Mouse (Mus musculus): ENCODE results near the gene Ccdc69. TPM values are rescaled to one million over a fixed set of nuclear protein-coding genes. Genes with fewer than 3 reads are reported as not detected.

Ccdc69 gene
- polyA plus RNA-seq, 1 experiment from 2014 or later, result 3.2 TPM

- H3K9ac ChIP-seq, result no peak overlapping the region
- peaks cover 52% of the 10 kb centered on the region for H3K4me1 ChIP-seq
- 0 out of 2 replicates have a peak overlapping the region, but pooled peaks have one; percentile 3 for H3K27ac ChIP-seq
- H3K4me3 ChIP-seq (replicated peaks), result no peak overlapping the region
- no peak for ATAC-seq (ENCODE audit: insufficient read depth, low FRiP score, low read depth)
- H3K36me3 ChIP-seq, result peaks cover 26% of the 10 kb centered on the region
- H3K4me2 ChIP-seq, result no peak overlapping the region
- 56% methylated on average over 6 of the region's 6 CpGs for WGBS
- no peaks in the 10 kb centered on the region for H3K9me3 ChIP-seq
- no peaks in the 10 kb centered on the region for H3K27me3 ChIP-seq (replicated peaks)
Observed at GRCm38 (mm10) chr11:55018034-55018433, 59.9 kb downstream of the Ccdc69 start.

DNA sequence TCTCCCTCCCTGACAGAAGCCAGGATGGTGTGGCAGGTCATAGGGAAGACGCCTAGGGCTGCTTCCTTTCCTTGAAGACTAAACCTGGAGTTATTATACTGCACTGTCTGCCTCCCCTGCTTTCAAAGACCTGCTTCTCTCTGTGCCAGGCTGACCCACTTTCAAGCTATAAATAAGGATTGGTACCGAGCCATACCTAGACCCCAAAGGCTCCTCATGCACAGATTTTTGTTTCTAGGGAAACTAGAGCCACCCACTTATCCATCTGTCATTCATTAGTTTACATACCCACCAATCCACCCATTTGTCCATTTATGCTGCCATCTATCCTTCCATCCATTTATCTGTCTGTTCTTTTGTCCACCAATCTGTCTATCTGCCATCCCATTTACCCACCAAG, 60.7 kb downstream of the Ccdc69 start:
- H3K27ac ChIP-seq, result no peak overlapping the region
- no peak overlapping the region for H3K4me2 ChIP-seq
- no peaks in the 10 kb centered on the region for H3K27me3 ChIP-seq (replicated peaks)
- H3K9me3 ChIP-seq, result no peaks in the 10 kb centered on the region
- WGBS, result 73% methylated on average over 2 of the region's 2 CpGs
- no peak overlapping the region for H3K9ac ChIP-seq
- peaks cover 43% of the 10 kb centered on the region for H3K4me1 ChIP-seq
- no peak overlapping the region for H3K4me3 ChIP-seq (replicated peaks)
- H3K36me3 ChIP-seq, result peaks cover 26% of the 10 kb centered on the region
- ATAC-seq (ENCODE audit: insufficient read depth, low FRiP score, low read depth), result no peak

- no peak overlapping the region for H3K27ac ChIP-seq
- H3K4me1 ChIP-seq, result peaks cover 39% of the 10 kb centered on the region
- H3K9ac ChIP-seq, result no peak overlapping the region
- H3K27me3 ChIP-seq (replicated peaks), result no peaks in the 10 kb centered on the region
- H3K4me2 ChIP-seq, result no peak overlapping the region
- H3K9me3 ChIP-seq, result no peaks in the 10 kb centered on the region
- no peak overlapping the region for H3K4me3 ChIP-seq (replicated peaks)
- WGBS, result 96% methylated on average over 1 of the region's 1 CpGs
- H3K36me3 ChIP-seq, result peaks cover 26% of the 10 kb centered on the region
- no peak for ATAC-seq (ENCODE audit: insufficient read depth, low FRiP score, low read depth)
Observed at GRCm38 (mm10) chr11:55016758-55017157, 61.2 kb downstream of the Ccdc69 start.

- Histone ChIP-seq H3K9me3 (no peaks in the 10 kb centered on the region), H3K4me1 (peaks cover 30% of the 10 kb centered on the region), H3K4me2 (no peak overlapping the region), H3K9ac (no peak overlapping the region), H3K36me3 (peaks cover 33% of the 10 kb centered on the region), H3K4me3 (replicated peaks) (no peak overlapping the region), H3K27me3 (replicated peaks) (no peaks in the 10 kb centered on the region), H3K27ac (0 out of 2 replicates have a peak overlapping the region, but pooled peaks have one; percentile 12)
- 74% methylated on average over 9 of the region's 9 CpGs for WGBS
- ATAC-seq (ENCODE audit: insufficient read depth, low FRiP score, low read depth), result no peak; the same call in 1 of the 2 replicates
Observed at GRCm38 (mm10) chr11:55015831-55016241, 62.1 kb downstream of the Ccdc69 start.

DNA sequence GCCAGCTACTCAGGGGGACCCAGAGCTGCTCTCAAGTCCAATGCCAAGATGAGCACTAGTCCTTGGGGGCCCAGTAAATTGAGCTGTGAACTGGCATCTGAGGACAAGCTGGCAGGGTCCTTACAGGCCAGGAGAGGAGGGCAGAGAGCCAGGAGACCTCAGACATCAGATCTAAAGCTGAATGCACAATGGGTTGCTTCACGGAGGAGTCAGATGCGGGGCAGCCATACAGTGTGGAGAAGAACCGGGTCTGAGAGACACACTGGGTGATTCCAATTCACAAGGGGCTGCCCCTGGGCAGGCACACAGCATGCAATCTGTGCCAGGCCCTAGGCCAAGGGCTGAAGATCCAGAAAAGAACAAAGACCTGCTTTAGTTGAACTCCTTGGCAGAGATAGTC, 62.7 kb downstream of the Ccdc69 start:
- Histone ChIP-seq H3K4me1 (peaks cover 26% of the 10 kb centered on the region), H3K4me3 (replicated peaks) (no peak overlapping the region), H3K9me3 (no peaks in the 10 kb centered on the region), H3K4me2 (no peak overlapping the region), H3K27ac (0 out of 2 replicates have a peak overlapping the region, but pooled peaks have one; percentile 12), H3K27me3 (replicated peaks) (no peaks in the 10 kb centered on the region), H3K9ac (no peak overlapping the region), H3K36me3 (peaks cover 34% of the 10 kb centered on the region)
- ATAC-seq (ENCODE audit: insufficient read depth, low FRiP score, low read depth), result no peak
- WGBS, result 83% methylated on average over 3 of the region's 3 CpGs

GRCm38 (mm10) chr11:55013802-55014201, 64.1 kb downstream of the Ccdc69 start:
- Histone ChIP-seq H3K27ac (no peak overlapping the region), H3K27me3 (replicated peaks) (no peaks in the 10 kb centered on the region), H3K9ac (no peak overlapping the region), H3K4me1 (peaks cover 12% of the 10 kb centered on the region; the same call in 1 of the 2 replicates), H3K36me3 (peaks cover 35% of the 10 kb centered on the region), H3K4me3 (replicated peaks) (no peak overlapping the region), H3K9me3 (no peaks in the 10 kb centered on the region), H3K4me2 (no peak overlapping the region)
- ATAC-seq (ENCODE audit: insufficient read depth, low FRiP score, low read depth), result no peak
- WGBS, result 82% methylated on average over 6 of the region's 6 CpGs

DNA sequence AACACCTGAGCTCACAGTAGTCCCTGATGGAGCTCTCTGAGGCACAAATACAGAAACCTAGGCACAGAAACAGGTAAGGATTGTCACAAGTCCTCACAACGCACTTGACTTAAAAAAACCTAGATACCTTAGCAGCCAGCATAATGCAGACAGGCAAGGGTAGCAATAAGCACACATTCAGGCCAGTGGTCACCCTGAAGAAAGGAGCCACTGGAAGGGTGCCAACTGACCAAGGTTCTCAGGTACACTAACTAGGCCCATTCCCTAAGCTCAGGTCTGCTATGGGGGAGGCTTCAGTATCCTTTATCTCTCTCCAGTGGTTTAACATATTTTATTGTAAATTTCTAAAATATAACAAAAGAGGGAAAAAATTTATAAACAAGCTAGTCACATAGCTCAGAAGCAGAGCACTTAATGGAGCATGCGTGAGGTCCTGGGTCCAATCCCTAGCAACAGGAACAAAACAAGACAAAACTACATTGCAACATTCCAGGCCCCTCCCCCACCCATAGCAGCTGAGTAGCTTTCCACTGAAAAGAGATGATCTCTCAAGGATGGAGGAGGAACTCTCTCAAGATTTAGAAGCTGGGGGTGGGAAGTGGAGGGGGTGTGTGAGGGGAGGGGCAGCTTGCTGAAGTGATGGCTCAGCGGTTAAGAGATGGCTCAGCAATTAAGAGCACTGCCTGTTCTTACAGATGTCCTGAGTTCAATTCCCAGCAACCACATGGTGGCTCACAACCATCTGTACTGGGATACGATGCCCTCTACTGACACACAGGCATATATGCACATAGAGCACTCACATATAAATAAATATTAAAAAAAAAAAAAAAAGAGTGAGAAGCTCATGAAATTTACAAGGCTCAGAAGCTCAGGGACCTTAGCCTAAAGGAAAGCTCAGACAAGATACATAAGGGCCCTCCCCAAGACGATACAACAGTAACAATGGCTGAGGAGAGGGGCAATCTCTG, 65.1 kb downstream of the Ccdc69 start:
- WGBS, result 78% methylated on average over 5 of the region's 5 CpGs
- H3K4me2 ChIP-seq, result no peak overlapping the region
- H3K4me3 ChIP-seq (replicated peaks), result no peak overlapping the region
- peaks cover 4% of the 10 kb centered on the region; the same call in 1 of the 2 replicates for H3K4me1 ChIP-seq
- H3K36me3 ChIP-seq, result peaks cover 38% of the 10 kb centered on the region
- no peaks in the 10 kb centered on the region for H3K27me3 ChIP-seq (replicated peaks)
- ATAC-seq (ENCODE audit: insufficient read depth, low FRiP score, low read depth), result no peak
- no peak overlapping the region for H3K9ac ChIP-seq
- no peaks in the 10 kb centered on the region for H3K9me3 ChIP-seq
- H3K27ac ChIP-seq, result no peak overlapping the region

DNA sequence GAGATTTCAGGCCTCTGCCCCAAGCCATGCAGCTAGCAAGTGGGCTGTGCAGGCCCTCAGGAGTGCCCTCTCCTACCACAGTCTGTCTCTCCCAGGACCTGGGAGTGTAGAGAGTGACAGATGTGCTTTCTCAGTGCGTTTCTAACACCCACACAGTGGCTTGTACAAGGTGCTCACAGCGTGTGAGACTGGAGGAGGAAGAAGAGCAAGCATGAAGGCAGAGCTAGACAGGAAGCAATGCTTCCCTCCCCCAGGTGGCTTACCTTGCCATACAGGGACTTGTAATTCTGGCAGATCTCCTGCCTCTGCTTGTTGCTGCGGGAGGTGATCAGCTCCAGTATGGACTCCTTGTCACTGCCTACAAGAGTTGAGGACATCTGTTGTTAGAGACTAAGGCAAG, 66.5 kb downstream of the Ccdc69 start:
- 80% methylated on average over 3 of the region's 3 CpGs for WGBS
- Histone ChIP-seq H3K4me2 (no peak overlapping the region), H3K27ac (no peak overlapping the region), H3K4me1 (peaks cover 4% of the 10 kb centered on the region; the same call in 1 of the 2 replicates), H3K9me3 (no peaks in the 10 kb centered on the region), H3K4me3 (replicated peaks) (no peak overlapping the region), H3K36me3 (peaks cover 51% of the 10 kb centered on the region), H3K9ac (no peak overlapping the region), H3K27me3 (replicated peaks) (no peaks in the 10 kb centered on the region)
- ATAC-seq (ENCODE audit: insufficient read depth, low FRiP score, low read depth), result no peak

DNA sequence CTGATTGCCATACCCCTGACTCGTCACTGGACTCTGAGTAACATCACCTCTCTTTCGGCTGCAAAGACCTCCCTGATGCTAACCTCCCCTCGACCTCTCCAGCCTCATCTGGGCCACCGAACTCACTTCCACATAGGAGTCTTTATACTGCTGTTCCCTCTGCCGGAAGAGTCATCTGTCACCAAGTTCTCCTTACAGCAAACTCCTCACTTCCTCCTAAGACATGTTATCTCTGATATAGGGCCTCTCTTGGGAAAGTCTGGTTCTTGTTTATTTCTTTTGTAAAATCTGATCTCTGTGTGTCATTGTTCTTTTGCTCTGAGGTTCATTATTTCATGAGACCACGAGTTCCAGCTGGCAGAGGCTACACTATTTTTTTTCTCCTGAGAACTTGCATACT, 69.7 kb downstream of the Ccdc69 start:
- H3K27ac ChIP-seq, result no peak overlapping the region
- H3K27me3 ChIP-seq (replicated peaks), result no peaks in the 10 kb centered on the region
- no peak for ATAC-seq (ENCODE audit: insufficient read depth, low FRiP score, low read depth)
- no peaks in the 10 kb centered on the region for H3K4me1 ChIP-seq
- H3K9me3 ChIP-seq, result no peaks in the 10 kb centered on the region
- H3K9ac ChIP-seq, result no peak overlapping the region
- H3K36me3 ChIP-seq, result peaks cover 79% of the 10 kb centered on the region
- no peak overlapping the region for H3K4me3 ChIP-seq (replicated peaks)
- WGBS, result 72% methylated on average over 6 of the region's 6 CpGs
- H3K4me2 ChIP-seq, result no peak overlapping the region

GRCm38 (mm10) chr11:55005684-55006083, 72.2 kb downstream of the Ccdc69 start:
- H3K9me3 ChIP-seq, result no peaks in the 10 kb centered on the region
- H3K9ac ChIP-seq, result no peak overlapping the region
- no peak for ATAC-seq (ENCODE audit: insufficient read depth, low FRiP score, low read depth)
- H3K27me3 ChIP-seq (replicated peaks), result no peaks in the 10 kb centered on the region
- no peaks in the 10 kb centered on the region for H3K4me1 ChIP-seq
- WGBS, result 81% methylated on average over 5 of the region's 5 CpGs
- no peak overlapping the region for H3K4me2 ChIP-seq
- peaks cover 87% of the 10 kb centered on the region for H3K36me3 ChIP-seq
- H3K4me3 ChIP-seq (replicated peaks), result no peak overlapping the region
- H3K27ac ChIP-seq, result no peak overlapping the region

GRCm38 (mm10) chr11:55004970-55005502, 72.9 kb downstream of the Ccdc69 start:
- H3K27ac ChIP-seq, result no peak overlapping the region
- no peak overlapping the region for H3K9ac ChIP-seq
- WGBS, result 73% methylated on average over 7 of the region's 7 CpGs
- ATAC-seq (ENCODE audit: insufficient read depth, low FRiP score, low read depth), result no peak
- H3K9me3 ChIP-seq, result no peaks in the 10 kb centered on the region
- H3K4me2 ChIP-seq, result no peak overlapping the region
- no peak overlapping the region for H3K4me3 ChIP-seq (replicated peaks)
- peaks cover 87% of the 10 kb centered on the region for H3K36me3 ChIP-seq
- H3K4me1 ChIP-seq, result no peaks in the 10 kb centered on the region
- H3K27me3 ChIP-seq (replicated peaks), result no peaks in the 10 kb centered on the region

Measured in stomach, embryonic 15.5 days (tissue).